Mouse (Mus musculus) layer of hippocampus, adult 11-12 months (tissue): ENCODE measurements around the gene Slc22a21.
"Not testable (repeated sequence)": the region's sequence is repeated elsewhere in the genome, so short reads cannot be mapped to it uniquely, and the experiment has no call there.

Source experiments
- DNase-seq: peaks from one replicate; pipeline ENCODE4 v3.0.0; 2022; ENCODE audit warnings: low spot score

The Slc22a21 gene

GRCm38 (mm10) chr11:53979788-53980621, at the start of gene Slc22a21:
Slc22a21 (minus strand) TSS chr11:53980332.
- DNase-seq: peak; percentile 58

- DNase-seq: no peak
Observed at GRCm38 (mm10) chr11:54028997-54029396, 48.9 kb upstream of the Slc22a21 start.

GRCm38 (mm10) chr11:54028044-54028951, 48.2 kb upstream of the Slc22a21 start, which contains the start of gene Slc22a4:
Slc22a4 (minus strand) TSS chr11:54028090.
- DNase-seq: peak; percentile 63

DNA sequence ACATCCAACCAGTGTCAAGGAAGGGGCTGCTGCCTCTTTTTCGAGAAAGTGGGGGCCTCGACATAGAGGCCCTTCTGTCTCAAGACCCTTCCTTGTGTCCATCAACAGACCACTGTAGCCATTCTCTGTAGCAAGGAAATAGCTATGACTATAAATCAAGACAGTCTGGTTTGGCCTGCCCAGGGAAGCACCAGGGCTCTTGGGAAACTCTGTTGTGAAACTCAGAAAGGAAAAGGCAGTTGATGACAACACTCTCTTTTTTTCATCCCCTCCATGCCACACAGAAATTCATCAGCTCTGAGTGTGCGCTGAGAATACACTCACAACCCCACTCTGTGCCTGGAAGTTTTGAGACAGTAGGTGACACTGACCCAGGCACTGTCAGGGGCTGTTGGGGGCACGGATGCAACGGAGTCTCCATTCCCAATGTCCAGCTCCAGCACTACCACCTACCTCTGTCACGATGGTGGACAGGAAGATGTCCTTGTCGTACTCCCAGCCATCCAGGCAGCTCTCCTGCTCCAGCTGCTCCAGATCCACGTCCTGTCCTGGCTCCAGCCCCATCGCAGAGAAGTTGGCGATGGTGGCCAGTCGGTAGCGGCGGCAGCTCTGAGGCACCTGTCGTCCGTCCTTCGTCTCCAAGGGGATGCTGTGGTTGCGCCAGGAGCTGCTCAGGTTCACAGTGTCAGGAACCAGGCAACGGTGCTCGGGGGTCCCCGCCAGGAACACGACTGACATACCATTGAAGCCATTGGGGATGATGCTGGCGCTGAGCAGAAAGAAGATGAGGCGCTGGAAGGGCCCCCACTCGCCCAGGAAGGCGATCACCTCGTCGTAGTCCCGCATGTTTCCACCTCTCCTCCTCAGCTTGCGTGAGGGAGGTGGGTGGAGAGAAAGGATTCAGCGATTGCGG, 47.3 kb upstream of the Slc22a21 start:
- no peak for DNase-seq

DNA sequence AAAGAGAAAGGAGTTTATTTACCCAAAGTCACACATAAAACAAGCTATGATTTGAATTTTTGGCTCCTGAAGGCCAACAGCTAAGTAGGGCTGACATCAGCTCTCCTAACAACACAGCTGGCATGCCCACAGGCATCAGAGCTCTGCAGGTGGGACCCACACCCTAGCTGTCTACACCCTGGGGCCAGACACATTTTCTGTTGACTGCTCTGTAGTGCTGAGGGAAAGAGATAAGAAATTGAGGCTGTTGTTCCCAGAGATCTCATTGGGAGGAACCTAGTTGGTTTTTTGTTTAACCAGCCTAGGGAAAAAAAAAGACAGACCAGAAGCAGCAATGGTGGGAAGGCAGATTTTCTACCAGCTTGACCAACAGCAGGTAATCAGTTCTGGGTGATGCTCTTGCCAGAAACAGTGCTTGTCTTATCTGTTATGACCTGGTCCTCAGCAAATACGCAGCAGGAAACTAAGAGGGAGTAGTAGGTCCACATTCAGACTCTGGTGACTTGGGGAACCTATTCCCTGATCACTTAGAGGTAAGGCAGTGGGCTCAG, 46.4 kb upstream of the Slc22a21 start:
- no peak for DNase-seq

GRCm38 (mm10) chr11:54021396-54022093, 41.4 kb upstream of the Slc22a21 start:
- DNase-seq: no peak

GRCm38 (mm10) chr11:54018893-54019732, 39.0 kb upstream of the Slc22a21 start:
- DNase-seq: no peak

GRCm38 (mm10) chr11:54017596-54017995, 37.5 kb upstream of the Slc22a21 start:
- no peak for DNase-seq

DNA sequence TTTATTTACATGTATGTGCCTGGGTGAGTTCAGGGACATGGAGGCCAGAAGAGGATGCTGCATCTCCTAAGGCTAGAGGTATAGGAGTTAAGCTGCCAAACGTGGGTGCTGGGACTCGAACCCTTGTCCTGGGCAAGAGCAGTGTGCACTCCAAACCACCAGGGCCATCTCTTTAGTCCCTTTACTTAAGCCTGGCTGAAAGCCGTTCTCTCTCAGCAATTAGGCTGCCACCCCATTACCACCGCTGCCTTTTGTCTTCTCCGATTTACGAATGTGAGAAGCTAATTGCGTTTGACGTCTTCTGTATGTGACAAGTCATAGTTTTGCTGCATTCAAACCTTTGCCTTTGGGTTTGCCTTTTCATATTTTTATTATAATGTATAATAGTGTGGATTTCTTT, 35.9 kb upstream of the Slc22a21 start:
- DNase-seq: no peak

DNA sequence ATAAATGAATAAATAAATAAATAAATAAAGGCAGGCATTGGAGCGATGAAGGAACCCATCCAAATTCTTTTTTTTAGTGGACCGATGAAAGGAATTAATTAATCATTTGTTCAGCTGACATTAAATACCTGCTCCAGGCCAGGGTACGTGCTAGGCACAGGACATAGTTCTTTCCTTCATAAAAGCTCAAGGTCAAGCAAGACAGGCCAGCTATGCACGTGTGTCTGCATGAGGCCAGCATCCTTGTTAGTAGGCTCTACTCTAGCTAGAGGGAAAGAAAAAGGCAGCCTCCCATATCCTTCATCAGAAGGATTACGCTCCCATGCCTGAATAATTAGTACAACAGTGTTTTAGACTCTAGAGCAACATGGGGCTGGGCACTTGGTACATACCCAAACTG, 32.8 kb upstream of the Slc22a21 start:
- DNase-seq: no peak

DNA sequence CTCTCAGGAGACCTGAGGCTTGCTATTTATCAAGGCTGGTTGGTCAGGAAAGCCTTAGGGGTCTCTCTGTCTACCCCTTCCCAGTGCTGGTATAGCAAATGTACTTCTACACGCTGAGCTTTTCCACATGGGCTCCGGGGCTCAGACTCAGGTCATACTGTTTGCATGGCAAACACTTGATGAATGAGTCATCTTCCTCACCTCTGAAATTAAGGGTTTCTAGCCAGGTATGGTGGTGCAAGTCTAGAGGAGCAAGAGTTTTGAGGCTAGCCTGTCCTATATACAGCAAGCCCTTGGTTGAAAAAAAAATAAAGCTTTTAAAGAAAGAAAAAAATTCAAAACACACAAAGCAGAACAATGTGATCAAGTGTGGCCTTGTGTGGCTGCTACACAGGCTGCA, 31.1 kb upstream of the Slc22a21 start:
- no peak for DNase-seq

DNA sequence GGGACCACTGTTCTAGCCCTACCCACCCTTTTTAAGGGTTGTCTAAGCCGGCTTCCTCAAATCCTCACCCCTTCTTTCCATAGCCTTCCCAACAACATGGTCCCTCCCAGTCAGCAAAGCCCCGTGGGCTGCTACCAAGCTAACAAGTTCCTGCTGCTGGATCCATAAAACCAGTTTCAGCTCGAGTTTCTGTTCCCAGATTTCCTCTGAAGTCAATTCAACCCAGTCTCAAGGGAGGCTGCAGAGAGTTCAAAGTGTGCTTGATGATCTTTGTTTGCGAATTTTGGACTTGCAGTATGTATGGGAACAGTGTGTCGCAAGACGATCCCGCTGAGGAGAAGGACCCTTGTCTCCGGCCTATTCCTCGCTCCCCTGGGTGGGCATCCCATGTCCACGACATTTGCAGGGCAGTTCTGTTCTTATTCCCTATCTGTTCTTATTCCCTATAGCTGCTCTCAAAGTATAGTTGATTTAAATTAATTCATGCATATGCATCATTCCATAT, 28.3 kb upstream of the Slc22a21 start:
- DNase-seq: no peak

DNA sequence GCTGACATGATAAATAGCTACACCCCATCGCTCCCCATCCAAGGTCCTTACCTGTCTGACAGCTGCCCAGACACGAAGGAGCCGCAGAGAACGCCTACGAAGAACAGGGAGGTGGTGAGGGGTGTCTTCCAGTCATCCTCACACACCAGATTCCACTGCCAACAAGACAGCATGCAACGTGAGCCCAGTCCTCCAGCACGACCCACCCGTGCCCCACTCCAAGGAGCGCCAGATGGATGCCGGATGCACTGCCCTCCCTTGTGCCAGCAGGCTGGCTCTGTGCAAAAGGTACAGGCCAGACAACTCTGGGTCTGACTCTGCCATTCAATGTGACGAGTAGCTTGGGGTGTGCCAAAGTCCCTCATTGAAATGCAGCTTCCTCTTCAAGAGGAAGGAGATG, 27.6 kb upstream of the Slc22a21 start:
- DNase-seq: no peak

DNA sequence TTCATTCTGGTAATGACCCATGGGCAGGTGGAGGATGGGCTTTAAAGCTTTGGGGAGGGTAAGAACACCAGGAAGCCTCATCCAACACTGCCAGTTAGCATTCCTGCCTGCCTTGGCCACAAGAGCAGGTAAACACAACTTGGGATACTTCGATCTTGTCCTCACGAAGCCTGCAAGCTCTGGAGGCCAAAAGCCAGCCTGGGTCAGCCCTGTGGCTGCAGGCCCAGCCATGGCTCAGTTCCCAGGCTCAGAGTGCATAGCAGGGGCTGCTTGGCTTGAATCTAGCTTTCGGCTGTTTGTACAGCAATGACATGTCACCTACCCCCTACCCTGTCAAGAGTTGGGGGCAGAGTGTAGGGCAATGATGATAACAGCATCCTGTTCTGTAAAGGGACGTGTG, 26.8 kb upstream of the Slc22a21 start:
- no peak for DNase-seq

GRCm38 (mm10) chr11:54006362-54006761, 26.2 kb upstream of the Slc22a21 start:
- not testable (repeated sequence) for DNase-seq

- DNase-seq: no peak
Observed at GRCm38 (mm10) chr11:54004734-54005133, 24.6 kb upstream of the Slc22a21 start.

- no peak for DNase-seq
Observed at GRCm38 (mm10) chr11:54004221-54004620, 24.1 kb upstream of the Slc22a21 start.

DNA sequence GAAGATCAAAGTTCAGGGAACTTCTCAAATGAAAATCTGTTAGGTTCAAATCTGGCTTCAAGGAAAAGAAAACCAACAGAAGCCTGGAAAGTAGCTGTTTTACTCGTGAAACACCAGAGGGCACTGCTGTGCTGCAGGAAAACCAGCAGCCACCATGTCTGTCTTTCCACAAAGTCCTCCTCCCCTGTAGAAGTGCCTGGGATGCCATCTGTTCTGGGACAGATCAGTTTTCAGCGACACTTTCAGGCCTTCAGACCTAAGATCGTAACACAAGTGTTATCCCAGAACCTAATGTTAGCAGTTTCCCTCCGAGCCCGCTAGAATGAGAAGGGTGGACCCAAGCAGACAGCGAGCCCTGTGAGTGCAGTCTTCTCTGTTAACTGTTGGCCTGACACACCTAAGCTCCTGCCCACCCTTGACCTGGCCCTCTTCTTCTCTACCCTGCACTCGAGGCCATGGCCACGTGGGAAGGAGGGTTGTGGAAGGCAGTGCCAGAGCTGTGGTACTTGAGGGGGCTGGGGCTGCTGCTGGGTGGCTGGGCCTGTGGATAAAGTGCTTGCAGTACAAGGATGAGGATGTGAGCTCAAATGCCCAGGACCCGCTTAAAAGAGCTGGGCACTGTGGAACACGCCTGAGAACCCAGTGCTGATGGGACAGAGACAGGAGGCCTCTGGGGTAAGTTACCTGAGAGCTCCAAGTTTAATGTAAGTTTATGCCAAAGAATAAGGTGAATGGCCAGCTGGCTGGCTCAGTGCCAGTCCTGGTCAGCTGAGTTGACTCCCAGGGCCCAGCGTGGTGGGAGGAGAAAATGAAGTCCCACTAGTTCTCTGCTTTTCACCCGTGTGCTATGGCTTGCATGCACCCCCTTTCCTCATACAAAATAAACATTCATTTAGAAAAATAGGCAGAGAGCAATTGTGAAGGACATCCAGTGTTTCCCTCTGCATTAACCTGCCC, 22.9 kb upstream of the Slc22a21 start:
- peak; percentile 40 for DNase-seq
